21 mouse cellular contexts compared by ENCODE assay signal in genomic region chr11:104967862-104968261, GRCm38 (mm10).
"Had no signal": no experiment of that assay in that cellular context is flagged by ENCODE, and none has a peak within 500 bp of the region (broad histone marks: within the 10 kb centered on the region; RNA-seq: fewer than 3 reads in every experiment).

No protein-coding gene starts in this region.

- H3K9ac ChIP-seq: liver, embryonic 15.5 days; liver, postnatal 0 days; lung, embryonic 15.5 days; midbrain, embryonic 12.5 days; neural tube, embryonic 13.5 days; neural tube, embryonic 15.5 days; stomach, embryonic 15.5 days had no signal

- H3K4me3 ChIP-seq: liver, embryonic 15.5 days; lung, embryonic 15.5 days; megakaryocyte, embryonic 14.5 days; midbrain, embryonic 10.5 days; midbrain, embryonic 12.5 days; myocyte; neural tube, embryonic 13.5 days; neural tube, embryonic 15.5 days; stomach, embryonic 15.5 days had no signal

- ATAC-seq: liver, postnatal 0 days; lung, postnatal 0 days; midbrain, embryonic 16.5 days had no signal

- H3K27ac ChIP-seq: liver, embryonic 15.5 days; lung, embryonic 15.5 days; midbrain, embryonic 10.5 days; midbrain, embryonic 12.5 days; neural tube, embryonic 13.5 days; neural tube, embryonic 15.5 days; stomach, embryonic 15.5 days; stomach, postnatal 0 days had no signal

- DNase-seq: liver, postnatal 0 days; lung, adult 2 months; lung, postnatal 4 days; midbrain, embryonic 14.5 days; retina, postnatal 1 day; right cerebral cortex, adult 18-20 months; thymus, adult 2 months; thymus, postnatal 25 days; thymus, postnatal 4 days had no signal

- H3K27me3 ChIP-seq: liver, embryonic 15.5 days; lung, embryonic 15.5 days; midbrain, embryonic 12.5 days; neural tube, embryonic 13.5 days; neural tube, embryonic 15.5 days; stomach, embryonic 15.5 days had no signal

- H3K9me3 ChIP-seq: liver, embryonic 15.5 days; lung, embryonic 15.5 days; megakaryocyte, embryonic 14.5 days; midbrain, embryonic 10.5 days; midbrain, embryonic 12.5 days; neural tube, embryonic 13.5 days; neural tube, embryonic 15.5 days; stomach, embryonic 15.5 days had no signal

- H3K36me3 ChIP-seq: liver, embryonic 15.5 days; lung, embryonic 15.5 days; midbrain, embryonic 10.5 days; midbrain, embryonic 12.5 days; neural tube, embryonic 13.5 days; neural tube, embryonic 15.5 days; stomach, embryonic 15.5 days had no signal

- H3K4me1 ChIP-seq: liver, embryonic 15.5 days; lung, embryonic 15.5 days; megakaryocyte, embryonic 14.5 days; midbrain, embryonic 12.5 days; neural tube, embryonic 13.5 days; neural tube, embryonic 15.5 days; stomach, embryonic 15.5 days had no signal
